Mouse (Mus musculus) spleen, adult 18-20 months (tissue): Measurements from ENCODE around the gene Ifna5.
A peak's percentile ranks its signal among the peaks of the same experiment; 100 is the strongest.

ENCODE experiments used
- DNase-seq, 2 experiments: peaks; one replicate each; pipeline ENCODE4 v3.0.0; 2022; ENCODE audit warnings: mixed read lengths in 2 of 2

The Ifna5 gene

GRCm38 (mm10) chr4:88864599-88864998, 29.3 kb downstream of the Ifna5 start:
- DNase-seq: peak; percentile 38 to 47

- DNase-seq: peak in 1 of 2 experiments; percentile 16
Observed at GRCm38 (mm10) chr4:88865011-88865569, 29.8 kb downstream of the Ifna5 start.

- peak; percentile 62 to 83 for DNase-seq
Observed at GRCm38 (mm10) chr4:88867366-88867925, 32.1 kb downstream of the Ifna5 start.

GRCm38 (mm10) chr4:88867926-88868911, 32.9 kb downstream of the Ifna5 start:
- peak; percentile 22 to 43 for DNase-seq

- no peak for DNase-seq
Observed at GRCm38 (mm10) chr4:88872691-88873090, 37.4 kb downstream of the Ifna5 start.

DNA sequence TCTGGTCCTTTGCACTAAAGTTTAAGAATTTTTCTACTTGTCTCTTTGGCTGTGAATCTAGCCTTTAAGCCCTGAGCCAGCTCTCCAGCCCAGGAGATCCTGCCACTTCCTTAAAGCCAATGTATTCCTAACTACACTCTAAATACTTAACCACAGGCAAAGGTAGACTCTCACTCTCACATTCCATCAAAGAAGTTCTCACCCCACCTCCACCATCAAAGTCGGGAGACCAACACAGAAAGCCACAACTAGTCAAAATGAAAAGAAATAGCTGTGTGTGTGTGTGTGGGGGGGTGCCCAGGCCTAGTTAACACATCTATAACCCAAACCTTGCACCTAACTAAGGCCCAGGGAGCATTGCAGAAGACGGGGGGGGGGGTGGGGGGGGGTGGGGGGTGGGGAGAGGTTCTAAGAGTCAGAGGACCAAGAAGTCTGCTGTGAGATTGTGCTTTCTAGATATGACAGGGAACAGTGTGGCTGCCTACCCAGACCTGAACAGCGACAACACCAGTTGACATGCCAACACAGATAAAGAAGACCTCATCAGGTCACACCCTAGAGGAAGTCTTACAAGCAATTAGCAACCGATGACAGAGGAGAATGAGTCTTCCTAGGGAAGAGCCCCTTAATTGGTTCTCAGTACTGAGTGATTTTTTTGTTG, 40.2 kb downstream of the Ifna5 start:
- DNase-seq: no peak

DNA sequence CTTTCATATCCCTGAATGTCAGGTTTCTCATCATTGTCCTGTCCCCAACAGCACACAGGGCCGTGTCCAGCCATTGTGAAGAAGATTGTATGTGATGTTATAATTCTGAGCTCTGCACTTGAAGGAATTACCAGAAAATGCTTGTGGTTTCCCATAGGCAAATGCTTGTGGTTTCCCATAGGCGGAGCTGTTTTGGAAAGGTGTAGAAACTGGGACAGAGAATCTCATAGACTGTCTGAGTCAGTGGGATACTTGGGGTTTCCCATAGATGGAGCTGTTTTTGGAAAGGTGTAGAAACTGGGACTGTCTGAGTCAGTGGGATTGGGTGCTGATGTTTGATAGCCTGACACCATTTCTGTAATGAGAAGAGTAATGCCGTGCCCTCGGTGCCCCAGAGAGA, 41.2 kb downstream of the Ifna5 start:
- DNase-seq: no peak

GRCm38 (mm10) chr4:88878246-88878645, 42.9 kb downstream of the Ifna5 start:
- no peak for DNase-seq

DNA sequence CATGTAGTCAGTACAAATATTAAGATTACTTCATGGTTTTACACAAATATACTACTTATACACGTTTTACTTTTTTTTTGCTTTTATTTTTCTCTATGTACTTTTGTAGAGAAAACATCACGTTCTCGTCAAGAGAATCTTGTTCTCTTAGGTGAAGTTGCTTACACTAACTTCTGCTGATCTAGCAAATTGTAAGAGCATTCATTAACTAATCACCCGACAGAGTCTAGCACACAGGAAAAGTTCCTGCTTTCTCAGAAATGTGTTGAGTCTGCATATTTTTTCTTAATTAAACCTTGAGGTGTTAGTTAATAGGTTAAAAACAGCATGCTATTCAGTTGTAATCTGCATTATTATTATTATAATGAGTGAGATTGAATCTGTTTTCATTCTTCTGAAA, 43.4 kb downstream of the Ifna5 start:
- no peak for DNase-seq

- no peak for DNase-seq
Observed at GRCm38 (mm10) chr4:88880101-88880500, 44.8 kb downstream of the Ifna5 start, which contains the start of gene Ifne. TSS of gene Ifne (minus strand) at chr4:88880201.
